Mouse (Mus musculus) liver, embryonic 14.5 days (tissue): ENCODE measurements around the gene Gm5788. TPM values are rescaled to one million over a fixed set of nuclear protein-coding genes. Genes with fewer than 3 reads are reported as not detected.

ENCODE experiments used
- ATAC-seq: fragments of 200-750 bp; cut with Nextera tagmentation; 2 replicates; pipeline ENCODE4 v1.8.0; 2017; ENCODE audit warnings: moderate number of reproducible peaks, mild to moderate bottlenecking, moderate library complexity; ENCODE audit not compliant: insufficient read depth
- DNase-seq, 3 experiments: peaks; one replicate each; pipeline ENCODE4 v3.0.0-alpha.2; 2012 to 2013; ENCODE audit warnings: low read depth in 3 of 3, low spot score in 3 of 3
- H3K27ac ChIP-seq: fragments of 300-500 bp; sonication (generic); 2 replicates; pipeline ENCODE4 v1.5.1; 2014; ENCODE audit warnings: moderate library complexity, mild to moderate bottlenecking, control low read depth, inconsistent platforms
- H3K27me3 ChIP-seq: fragments of 300-500 bp; sonication (generic); 2 replicates; pipeline ENCODE4 v1.6.1; 2014; ENCODE audit warnings: mild to moderate bottlenecking, low read length, moderate library complexity; ENCODE audit not compliant: control insufficient read depth, insufficient read depth
- H3K36me3 ChIP-seq: fragments of 300-500 bp; sonication (generic); replicated peaks from 2 replicates; pipeline ENCODE4 v1.6.1; 2014; ENCODE audit warnings: low read depth; ENCODE audit not compliant: control insufficient read depth, insufficient read depth
- H3K4me1 ChIP-seq, 2 experiments: fragments of 200-500 bp in 1 of 2; fragments of 300-500 bp in 1 of 2; sonication (generic) in 1 of 2; replicated peaks; 2 replicates each; pipeline ENCODE4 v1.6.1; 2012 to 2014; ENCODE audit warnings: antibody characterized with exemption in 1 of 2, inconsistent platforms in 1 of 2, low read length in 1 of 2; ENCODE audit not compliant: control insufficient read depth in 2 of 2, insufficient read depth in 2 of 2
- H3K4me2 ChIP-seq: fragments of 300-500 bp; sonication (generic); 2 replicates; pipeline ENCODE4 v1.6.1; 2014; ENCODE audit warnings: low read depth, mild to moderate bottlenecking, control low read depth, moderate library complexity
- H3K4me3 ChIP-seq, 2 experiments: fragments of 200-500 bp in 1 of 2; fragments of 300-500 bp in 1 of 2; sonication (generic) in 1 of 2; 2 replicates each; pipeline ENCODE4 v1.5.1; 2012 to 2014; ENCODE audit warnings: low read depth in 2 of 2, low read length in 2 of 2, mild to moderate bottlenecking in 2 of 2, control low read depth in 1 of 2, inconsistent platforms in 1 of 2, moderate library complexity in 1 of 2; ENCODE audit not compliant: insufficient read depth in 1 of 2
- H3K9ac ChIP-seq: fragments of 300-500 bp; sonication (generic); replicated peaks from 2 replicates; pipeline ENCODE4 v1.6.1; 2014; ENCODE audit warnings: mild to moderate bottlenecking, control low read depth, moderate library complexity
- H3K9me3 ChIP-seq: fragments of 300-500 bp; sonication (generic); 2 replicates; pipeline ENCODE4 v1.6.1; 2016; ENCODE audit warnings: low read length, mixed read lengths; ENCODE audit not compliant: control insufficient read depth
- CTCF ChIP-seq: IDR thresholded peaks from 2 replicates; pipeline ENCODE4 v1.5.1; 2016; ENCODE audit warnings: antibody characterized with exemption, low read depth, control low read depth
- EP300 ChIP-seq: IDR thresholded peaks from 2 replicates; pipeline ENCODE4 v1.6.1; 2016; ENCODE audit warnings: antibody characterized with exemption, low read depth
- WGBS: fragments of 180-500 bp; shearing (Covaris S2); extraction: QIAGEN DNeasy Blood & Tissue Kit; methylation state at CpG from one replicate; pipeline ENCODE4 v1.1.7; 2014; ENCODE audit not compliant: insufficient replicate concordance; 5-methylcytosine and 5-hydroxymethylcytosine counted together
- polyA plus RNA-seq, 2 experiments: library from polyadenylated mRNA; depleted of rRNA in 1 of 2; stranded (reverse) in 1 of 2; unstranded in 1 of 2; fragments of >200 nt; fragmentation: Nextera tagmentation in 1 of 2; extraction: Ambion mirVana in 1 of 2; gene quantifications; 2 replicates each; pipeline versions ENCODE4 v1.2.1 to v1.2.3; 2012 to 2014

The Gm5788 gene
- polyA plus RNA-seq, 2 experiments: not detected

DNA sequence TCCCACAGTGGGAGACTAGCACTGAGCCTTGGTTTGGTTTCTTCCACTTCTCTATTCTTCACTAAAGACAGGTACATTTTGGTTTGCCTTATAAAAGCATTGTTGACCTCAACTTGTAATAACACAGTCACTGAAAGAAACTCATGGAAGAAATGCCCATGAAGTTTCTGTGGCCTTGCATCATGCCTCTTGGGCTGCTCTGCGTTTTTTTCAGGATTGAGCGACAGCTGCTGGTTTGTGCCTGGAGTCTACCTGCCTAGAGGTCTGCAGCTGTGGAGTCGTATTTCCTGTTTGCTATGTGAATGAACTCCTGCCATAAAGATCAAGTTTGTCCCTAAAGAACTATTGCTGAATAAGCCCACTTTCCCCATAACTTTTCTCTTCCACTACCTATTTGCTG lies 49.4 kb downstream of the Gm5788 start:
- Histone ChIP-seq H3K4me3 (no peak overlapping the region), H3K9ac (no peak overlapping the region), H3K27me3 (no peaks in the 10 kb centered on the region), H3K9me3 (no peaks in the 10 kb centered on the region), H3K4me2 (no peak overlapping the region), H3K27ac (no peak overlapping the region), H3K36me3 (no peaks in the 10 kb centered on the region), H3K4me1 (no peaks in the 10 kb centered on the region)
- no peak for DNase-seq
- TF ChIP-seq CTCF (no peak), EP300 (no peak)
- 62% methylated on average over 3 of the region's 3 CpGs for WGBS
- no peak for ATAC-seq

Other genes with a start within 250 kb of the Gm5788 start
- gene Vipas39, start 228.5 kb upstream of the Gm5788 start, polyA plus RNA-seq (2012; rRNA removed): 6.1 and 7.8 TPM in 2 replicates
- 8.0 and 10.4 TPM in 2 replicates for gene Vipas39, start 228.5 kb upstream of the Gm5788 start, polyA plus RNA-seq (2014; fragmentation: Nextera tagmentation; extraction: Ambion mirVana)
- gene Ahsa1, start 228.2 kb upstream of the Gm5788 start, polyA plus RNA-seq (2012; rRNA removed): 66.5 and 119 TPM in 2 replicates
- 109 and 117 TPM in 2 replicates for gene Ahsa1, start 228.2 kb upstream of the Gm5788 start, polyA plus RNA-seq (2014; fragmentation: Nextera tagmentation; extraction: Ambion mirVana)
- gene Ism2, start 195.0 kb upstream of the Gm5788 start, polyA plus RNA-seq (2012; rRNA removed): 0.07 and 0.11 TPM in 2 replicates
- 0.08 and 0.32 TPM in 2 replicates for gene Ism2, start 195.0 kb upstream of the Gm5788 start, polyA plus RNA-seq (2014; fragmentation: Nextera tagmentation; extraction: Ambion mirVana)
- gene Sptlc2, start 106.4 kb upstream of the Gm5788 start, polyA plus RNA-seq (2012; rRNA removed): 4.6 and 8.0 TPM in 2 replicates
- gene Sptlc2, start 106.4 kb upstream of the Gm5788 start, polyA plus RNA-seq (2014; fragmentation: Nextera tagmentation; extraction: Ambion mirVana): 28.2 TPM in 2 replicates
- 38.5 and 44.2 TPM in 2 replicates for gene Slirp, start 50.8 kb upstream of the Gm5788 start, polyA plus RNA-seq (2012; rRNA removed)
- gene Slirp, start 50.8 kb upstream of the Gm5788 start, polyA plus RNA-seq (2014; fragmentation: Nextera tagmentation; extraction: Ambion mirVana): 180 and 182 TPM in 2 replicates
- gene Alkbh1, start 50.7 kb upstream of the Gm5788 start, polyA plus RNA-seq (2012; rRNA removed): 12.0 and 16.3 TPM in 2 replicates
- 10.4 TPM in 2 replicates for gene Alkbh1, start 50.7 kb upstream of the Gm5788 start, polyA plus RNA-seq (2014; fragmentation: Nextera tagmentation; extraction: Ambion mirVana)
- 10.1 and 19.5 TPM in 2 replicates for gene Snw1, start 22.4 kb upstream of the Gm5788 start, polyA plus RNA-seq (2012; rRNA removed)
- 55.5 and 63.0 TPM in 2 replicates for gene Snw1, start 22.4 kb upstream of the Gm5788 start, polyA plus RNA-seq (2014; fragmentation: Nextera tagmentation; extraction: Ambion mirVana)
- not detected in 2 replicates for gene Gm8300, start 19.6 kb downstream of the Gm5788 start, polyA plus RNA-seq (2012; rRNA removed)
- gene Gm8300, start 19.6 kb downstream of the Gm5788 start, polyA plus RNA-seq (2014; fragmentation: Nextera tagmentation; extraction: Ambion mirVana): not detected in 2 replicates
- gene Oog1, start 108.0 kb downstream of the Gm5788 start, polyA plus RNA-seq (2012; rRNA removed): not detected in 2 replicates
- not detected in 2 replicates for gene Oog1, start 108.0 kb downstream of the Gm5788 start, polyA plus RNA-seq (2014; fragmentation: Nextera tagmentation; extraction: Ambion mirVana)
- gene Gm4027, start 124.1 kb downstream of the Gm5788 start, polyA plus RNA-seq (2012; rRNA removed): not detected in 2 replicates
- not detected in 2 replicates for gene Gm4027, start 124.1 kb downstream of the Gm5788 start, polyA plus RNA-seq (2014; fragmentation: Nextera tagmentation; extraction: Ambion mirVana)
- not detected in 2 replicates for gene Gm16381, start 149.9 kb downstream of the Gm5788 start, polyA plus RNA-seq (2012; rRNA removed)
- gene Gm16381, start 149.9 kb downstream of the Gm5788 start, polyA plus RNA-seq (2014; fragmentation: Nextera tagmentation; extraction: Ambion mirVana): not detected in 2 replicates